In the genomic region with DNA sequence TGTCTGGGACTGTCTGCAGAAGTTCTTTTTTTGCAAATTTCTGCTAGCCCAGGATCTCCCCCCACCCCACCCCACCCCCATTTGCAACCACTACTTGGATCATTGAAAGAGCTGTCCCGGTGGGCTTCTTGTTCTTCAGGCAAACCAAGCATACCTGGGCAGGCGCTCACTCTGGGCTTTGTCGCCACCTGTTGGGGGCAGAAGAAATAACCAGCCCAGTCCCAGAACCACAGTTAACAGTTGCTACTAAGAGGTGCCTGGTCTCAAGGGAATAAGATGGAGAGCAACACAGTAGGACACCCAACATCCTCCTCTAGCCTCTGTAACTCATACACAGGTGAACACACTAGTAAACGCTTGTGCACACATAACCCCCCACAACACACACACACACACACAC, we compare ENCODE assay signal across 10 mouse cellular contexts. TPM values are rescaled to one million over a fixed set of nuclear protein-coding genes. Genes with fewer than 3 reads are reported as not detected.
A peak's percentile ranks its signal among the peaks of the same experiment; 100 is the strongest.
DNase-seq lines count a peak whose midpoint lies in the region; ATAC-seq and TF ChIP-seq lines count a peak whose summit lies in the region.
"Had no signal": no experiment of that assay in that cellular context is flagged by ENCODE, and none has a peak within 500 bp of the region (broad histone marks: within the 10 kb centered on the region; RNA-seq: fewer than 3 reads in every experiment).

No protein-coding gene starts in this region.

- 0 out of 2 replicates have a peak, but pooled peaks cover 12% of the 10 kb centered on the region for H3K4me1 ChIP-seq in liver, embryonic 12.5 days
- peaks cover 2% of the 10 kb centered on the region; the same call in 1 of the 2 replicates for H3K4me1 ChIP-seq in embryonic facial prominence, embryonic 11.5 days (ENCODE audit: control insufficient read depth, insufficient read depth, low read length)
- no peaks in the 10 kb centered on the region for H3K4me1 ChIP-seq in liver, embryonic 14.5 days (replicated peaks; ENCODE audit: control insufficient read depth in 2 of 2, insufficient read depth in 2 of 2, low read length in 1 of 2)

- no peak for TF ChIP-seq EP300 in liver, embryonic 14.5 days (IDR thresholded peaks at IDR 0.05; ENCODE audit: low read depth)

- no peak overlapping the region for H3K9ac ChIP-seq in liver, embryonic 12.5 days
- H3K9ac ChIP-seq in embryonic facial prominence, embryonic 11.5 days (replicated peaks; ENCODE audit: low read length): no peak overlapping the region
- H3K9ac ChIP-seq in liver, embryonic 14.5 days (replicated peaks): no peak overlapping the region

- H3K27ac ChIP-seq in liver, embryonic 12.5 days: no peak overlapping the region
- H3K27ac ChIP-seq in embryonic facial prominence, embryonic 11.5 days (replicated peaks; ENCODE audit: low read depth, low read length): no peak overlapping the region
- H3K27ac ChIP-seq in liver, embryonic 14.5 days: no peak overlapping the region

- H3K36me3 ChIP-seq in liver, embryonic 12.5 days: no peaks in the 10 kb centered on the region
- H3K36me3 ChIP-seq in embryonic facial prominence, embryonic 11.5 days (replicated peaks; ENCODE audit: control insufficient read depth, insufficient read depth, low read depth, low read length): no peaks in the 10 kb centered on the region
- H3K36me3 ChIP-seq in liver, embryonic 14.5 days (replicated peaks; ENCODE audit: control insufficient read depth, insufficient read depth, low read depth): no peaks in the 10 kb centered on the region

- DNase-seq in cerebellum, adult 11 months: peak; percentile 43
- peak; percentile 35 for DNase-seq in liver
- DNase-seq in adrenal gland, postnatal 10 days: peak; percentile 33
- DNase-seq in embryonic facial prominence, embryonic 11.5 days (ENCODE audit: low spot score): peak; percentile 65
- peak in 1 of 3 experiments; percentile 7 for DNase-seq in liver, embryonic 14.5 days (ENCODE audit: low read depth in 3 of 3, low spot score in 3 of 3)
- DNase-seq in thymus, postnatal 0 days (ENCODE audit: low spot score): peak; percentile 38

- H3K9me3 ChIP-seq in liver, embryonic 12.5 days (replicated peaks): no peaks in the 10 kb centered on the region
- no peaks in the 10 kb centered on the region for H3K9me3 ChIP-seq in embryonic facial prominence, embryonic 11.5 days (replicated peaks; ENCODE audit: control insufficient read depth, low read length)
- H3K9me3 ChIP-seq in liver, embryonic 14.5 days (ENCODE audit: control insufficient read depth, low read length): no peaks in the 10 kb centered on the region
- H3K9me3 ChIP-seq: megakaryocyte, embryonic 14.5 days had no signal

- ATAC-seq in cerebellum, adult (ENCODE audit: insufficient number of reproducible peaks, low FRiP score, low TSS enrichment): no peak
- no peak for ATAC-seq in liver, embryonic 12.5 days
- ATAC-seq in embryonic facial prominence, embryonic 11.5 days (replicated peaks; ENCODE audit: insufficient number of reproducible peaks, low FRiP score, low TSS enrichment, low read depth): no peak
- ATAC-seq in liver, embryonic 14.5 days (ENCODE audit: insufficient read depth): no peak
- ATAC-seq: Patski had no signal

- no peak overlapping the region for H3K4me3 ChIP-seq in liver, embryonic 12.5 days
- no peak overlapping the region for H3K4me3 ChIP-seq in embryonic facial prominence, embryonic 11.5 days (ENCODE audit: low read depth, low read length)
- no peak overlapping the region for H3K4me3 ChIP-seq in liver, embryonic 14.5 days (ENCODE audit: insufficient read depth in 1 of 2, low read depth in 2 of 2, low read length in 2 of 2)
- H3K4me3 ChIP-seq: megakaryocyte, embryonic 14.5 days had no signal

- TF ChIP-seq CTCF in liver, embryonic 14.5 days (IDR thresholded peaks at IDR 0.05; ENCODE audit: low read depth): peak; percentile 70

- H3K4me2 ChIP-seq in liver, embryonic 12.5 days: no peak overlapping the region
- H3K4me2 ChIP-seq in embryonic facial prominence, embryonic 11.5 days (ENCODE audit: low read depth, low read length): no peak overlapping the region
- no peak overlapping the region for H3K4me2 ChIP-seq in liver, embryonic 14.5 days (ENCODE audit: low read depth)

- WGBS in liver, embryonic 12.5 days (ENCODE audit: insufficient replicate concordance): 5% methylated on average over 4 of the region's 4 CpGs
- 4% methylated on average over 4 of the region's 4 CpGs for WGBS in embryonic facial prominence, embryonic 11.5 days
- WGBS in liver, embryonic 14.5 days (ENCODE audit: insufficient replicate concordance): under 1% methylated on average over 4 of the region's 4 CpGs

- peaks cover 76% of the 10 kb centered on the region for H3K27me3 ChIP-seq in liver, embryonic 12.5 days (replicated peaks)
- peaks cover 37% of the 10 kb centered on the region for H3K27me3 ChIP-seq in embryonic facial prominence, embryonic 11.5 days (ENCODE audit: control insufficient read depth, insufficient read depth, low read length)
- H3K27me3 ChIP-seq in liver, embryonic 14.5 days (ENCODE audit: control insufficient read depth, insufficient read depth, low read length): peaks cover 22% of the 10 kb centered on the region

RNA-seq across cellular contexts. Expression of a gene that starts 3.7 kb away (rescaled TPM):
- 0.04 TPM in 1 of 2 replicates, not detected in the other for polyA plus RNA-seq in liver, embryonic 12.5 days (2016; fragmentation: Nextera tagmentation; extraction: Ambion mirVana)
- not detected for total RNA-seq in adrenal gland, postnatal 10 days (2021)
- polyA plus RNA-seq in embryonic facial prominence, embryonic 11.5 days (2014; fragmentation: Nextera tagmentation; extraction: Ambion mirVana): 0.82 and 1.3 TPM in 2 replicates
- polyA plus RNA-seq in liver, embryonic 14.5 days (2012; rRNA removed): 0.01 TPM in 1 of 2 replicates, not detected in the other
- not detected in 2 replicates for polyA plus RNA-seq in liver, embryonic 14.5 days (2014; fragmentation: Nextera tagmentation; extraction: Ambion mirVana)
- 0.14 and 0.22 TPM in 2 replicates for polyA plus RNA-seq in thymus, postnatal 0 days (2015; fragmentation: Nextera tagmentation; extraction: Ambion mirVana)

RNA-seq across cellular contexts. Expression of a gene that starts 58.5 kb away (rescaled TPM):
- polyA plus RNA-seq in liver, embryonic 12.5 days (2016; fragmentation: Nextera tagmentation; extraction: Ambion mirVana): 26.5 and 31.5 TPM in 2 replicates
- total RNA-seq in adrenal gland, postnatal 10 days (2021): 10 to 100 TPM; 15.7 to 16.4 TPM
- polyA plus RNA-seq in embryonic facial prominence, embryonic 11.5 days (2014; fragmentation: Nextera tagmentation; extraction: Ambion mirVana): 25.7 and 28.4 TPM in 2 replicates
- polyA plus RNA-seq in liver, embryonic 14.5 days (2012; rRNA removed): 5.0 and 6.6 TPM in 2 replicates
- 14.1 and 14.9 TPM in 2 replicates for polyA plus RNA-seq in liver, embryonic 14.5 days (2014; fragmentation: Nextera tagmentation; extraction: Ambion mirVana)
- 21.6 and 23.7 TPM in 2 replicates for polyA plus RNA-seq in thymus, postnatal 0 days (2015; fragmentation: Nextera tagmentation; extraction: Ambion mirVana)

RNA-seq across cellular contexts. Expression of a gene that starts 58.6 kb away (rescaled TPM):
- polyA plus RNA-seq in liver, embryonic 12.5 days (2016; fragmentation: Nextera tagmentation; extraction: Ambion mirVana): 17.3 and 18.2 TPM in 2 replicates
- total RNA-seq in adrenal gland, postnatal 10 days (2021): 10 to 100 TPM; 25.6 to 35.3 TPM
- 63.8 and 64.0 TPM in 2 replicates for polyA plus RNA-seq in embryonic facial prominence, embryonic 11.5 days (2014; fragmentation: Nextera tagmentation; extraction: Ambion mirVana)
- polyA plus RNA-seq in liver, embryonic 14.5 days (2012; rRNA removed): 7.1 and 7.4 TPM in 2 replicates
- polyA plus RNA-seq in liver, embryonic 14.5 days (2014; fragmentation: Nextera tagmentation; extraction: Ambion mirVana): 9.3 and 11.3 TPM in 2 replicates
- polyA plus RNA-seq in thymus, postnatal 0 days (2015; fragmentation: Nextera tagmentation; extraction: Ambion mirVana): 44.3 and 44.5 TPM in 2 replicates
